Mouse (Mus musculus) embryonic fibroblast, embryonic 13.5 days (primary cell): ENCODE measurements around the gene Polr1b. TPM values are rescaled to one million over a fixed set of nuclear protein-coding genes. Genes with fewer than 3 reads are reported as not detected.

Source experiments
- H3K27ac ChIP-seq: 2 replicates; pipeline ENCODE4 v1.5.1; 2012; ENCODE audit warnings: low read length, control low read depth, inconsistent platforms; ENCODE audit not compliant: insufficient read depth
- H3K4me1 ChIP-seq: 2 replicates; pipeline ENCODE4 v1.6.1; 2011; ENCODE audit warnings: low read length; ENCODE audit not compliant: control insufficient read depth, insufficient read depth
- H3K4me3 ChIP-seq: 2 replicates; pipeline ENCODE4 v1.5.1; 2011; ENCODE audit warnings: mild to moderate bottlenecking, control low read depth, low read length; ENCODE audit not compliant: insufficient read depth
- CTCF ChIP-seq: IDR thresholded peaks from 2 replicates; pipeline ENCODE4 v1.5.1; 2011; ENCODE audit warnings: mild to moderate bottlenecking, control low read depth, low read length, moderate library complexity, borderline replicate concordance; ENCODE audit not compliant: insufficient read depth
- POLR2A ChIP-seq: IDR thresholded peaks from 2 replicates; pipeline ENCODE4 v1.6.1; 2011; ENCODE audit warnings: low read depth, mild to moderate bottlenecking, control low read depth, low read length, moderate library complexity
- polyA plus RNA-seq: library from polyadenylated mRNA; stranded (reverse); fragments of >200 nt; gene quantifications from 2 replicates; pipeline ENCODE4 v1.2.4, GENCODE M21; 2011; ENCODE audit warnings: low read depth; ENCODE audit not compliant: missing spikeins, insufficient read length

The Polr1b gene
- polyA plus RNA-seq, 1 experiment = 16.0 TPM

DNA sequence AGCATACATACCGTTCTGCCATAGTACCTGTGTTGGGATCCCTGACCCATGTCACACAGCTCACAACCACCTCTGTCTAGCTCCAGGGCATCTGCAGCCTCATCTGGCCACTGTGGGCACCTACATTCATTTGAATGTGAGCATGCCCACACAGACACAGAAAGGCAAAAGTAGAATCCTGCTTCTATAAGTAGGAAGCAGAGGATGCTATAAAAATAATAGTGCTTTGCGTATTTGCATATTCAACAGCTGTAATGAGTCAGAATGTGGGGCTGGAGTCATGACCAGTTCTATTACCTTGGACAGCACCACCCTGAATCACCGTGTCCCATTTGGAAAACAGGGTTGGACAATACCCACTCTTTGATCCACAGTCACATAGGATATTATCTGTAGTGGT is 30.5 kb upstream of the Polr1b start:
- H3K27ac ChIP-seq = no peak overlapping the region
- H3K4me3 ChIP-seq = no peak overlapping the region
- no peaks in the 10 kb centered on the region; the same call in 1 of the 2 replicates for H3K4me1 ChIP-seq
- TF ChIP-seq CTCF (no peak), POLR2A (no peak)

DNA sequence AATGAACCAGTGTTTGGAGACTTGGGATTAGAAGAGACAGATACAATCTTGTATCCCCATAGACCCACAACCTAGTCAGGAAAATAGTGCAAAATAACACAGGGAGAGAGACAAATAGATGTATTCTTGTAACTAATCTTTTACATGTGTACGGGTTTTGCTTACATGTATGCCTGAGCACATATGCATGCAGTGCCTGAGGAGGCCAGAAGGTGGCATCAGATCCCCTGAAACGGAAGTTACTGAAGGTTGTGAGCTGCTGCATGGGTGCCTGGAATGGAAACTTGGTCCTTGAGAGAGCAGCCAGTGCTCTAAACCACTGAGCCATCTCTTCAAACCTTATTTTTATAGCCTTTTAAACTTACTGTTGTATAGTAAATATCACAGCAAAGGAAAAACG is 22.5 kb upstream of the Polr1b start:
- no peaks in the 10 kb centered on the region for H3K4me1 ChIP-seq
- no peak overlapping the region for H3K27ac ChIP-seq
- H3K4me3 ChIP-seq = no peak overlapping the region
- TF ChIP-seq CTCF = peak; percentile 34; the same call in 1 of the 2 replicates
- TF ChIP-seq POLR2A = no peak

- no peaks in the 10 kb centered on the region for H3K4me1 ChIP-seq
- no peak overlapping the region for H3K4me3 ChIP-seq
- H3K27ac ChIP-seq = no peak overlapping the region
- TF ChIP-seq CTCF = no peak
- no peak for TF ChIP-seq POLR2A
These were observed 21.6 kb upstream of the Polr1b start for GRCm38 (mm10) chr2:129079194-129079593.

DNA sequence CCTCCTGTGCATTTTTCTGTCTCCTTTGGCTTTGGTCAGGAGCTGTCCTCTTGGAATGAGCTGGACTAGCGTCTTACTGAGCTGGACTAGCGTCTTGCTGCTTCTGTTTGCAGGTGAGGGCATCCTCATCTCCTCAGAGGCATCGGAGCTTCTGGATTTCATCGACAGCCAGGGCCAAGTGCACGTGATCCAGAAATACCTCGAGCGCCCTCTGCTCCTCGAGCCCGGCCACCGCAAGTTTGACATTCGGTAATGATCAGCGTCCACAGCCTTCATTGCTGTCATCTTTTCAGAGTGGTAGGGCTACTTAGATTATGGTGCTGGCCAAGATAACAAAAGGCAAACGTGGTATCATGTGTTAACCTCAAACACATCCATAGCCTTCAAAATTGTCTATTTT is 19.7 kb upstream of the Polr1b start:
- TF ChIP-seq CTCF (no peak), POLR2A (no peak)
- H3K27ac ChIP-seq = no peak overlapping the region
- H3K4me1 ChIP-seq = no peaks in the 10 kb centered on the region
- H3K4me3 ChIP-seq = no peak overlapping the region

DNA sequence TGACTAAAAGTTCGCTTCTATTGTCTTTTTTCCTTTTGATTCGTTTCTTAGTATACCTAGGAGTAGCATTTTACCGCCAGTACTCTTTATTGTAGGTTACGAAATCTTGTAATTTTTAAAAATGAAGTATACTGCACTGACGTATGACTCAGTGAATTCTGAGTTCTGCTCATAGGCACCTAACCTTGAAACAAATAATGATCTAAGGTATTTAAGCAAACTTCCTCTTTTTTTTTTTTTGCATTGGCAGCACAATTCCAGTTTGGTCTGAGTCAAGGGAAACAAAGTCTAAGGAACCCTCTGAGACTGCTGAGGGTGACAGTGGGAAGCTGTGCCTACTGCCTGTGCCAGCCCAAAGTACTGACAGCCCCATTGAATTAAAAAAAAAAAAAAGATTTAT is 17.3 kb upstream of the Polr1b start:
- H3K4me1 ChIP-seq = no peaks in the 10 kb centered on the region

DNA sequence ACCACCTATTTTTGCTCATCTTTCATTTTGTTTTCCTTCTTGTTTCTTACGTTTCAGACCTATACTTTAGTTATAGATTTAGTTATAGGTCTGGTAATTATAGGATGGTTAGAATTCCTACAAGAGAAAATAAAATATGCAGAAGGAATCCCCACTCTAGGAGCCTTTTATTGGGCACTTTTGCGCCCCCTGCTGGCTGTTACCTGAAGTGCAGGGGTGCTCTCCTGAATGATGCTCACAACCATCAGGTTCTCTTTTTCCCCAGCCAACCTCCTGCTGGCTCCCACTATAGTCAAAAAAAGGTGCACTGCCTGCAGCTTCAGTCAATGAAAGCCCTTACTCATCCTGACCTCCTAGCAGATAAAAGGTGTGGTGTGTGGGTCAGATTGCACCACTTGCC is 15.8 kb upstream of the Polr1b start:
- peak; percentile 41; the same call in 1 of the 2 replicates for TF ChIP-seq CTCF
- TF ChIP-seq POLR2A = no peak
- no peak overlapping the region for H3K27ac ChIP-seq
- no peak overlapping the region for H3K4me3 ChIP-seq
- H3K4me1 ChIP-seq = no peaks in the 10 kb centered on the region

More for the DNA sequence above, 17.3 kb upstream of the Polr1b start:
- TF ChIP-seq CTCF (no peak), POLR2A (no peak)
- Histone ChIP-seq H3K4me3 (no peak overlapping the region), H3K27ac (no peak overlapping the region)

- Histone ChIP-seq H3K27ac (no peak overlapping the region), H3K4me3 (no peak overlapping the region), H3K4me1 (no peaks in the 10 kb centered on the region)
- TF ChIP-seq POLR2A (no peak), CTCF (no peak)
These were observed 13.3 kb upstream of the Polr1b start for GRCm38 (mm10) chr2:129087520-129087919.

GRCm38 (mm10) chr2:129090370-129090769 is 10.4 kb upstream of the Polr1b start:
- H3K4me1 ChIP-seq = no peaks in the 10 kb centered on the region
- no peak overlapping the region for H3K27ac ChIP-seq
- TF ChIP-seq CTCF (no peak), POLR2A (no peak)
- H3K4me3 ChIP-seq = no peak overlapping the region

DNA sequence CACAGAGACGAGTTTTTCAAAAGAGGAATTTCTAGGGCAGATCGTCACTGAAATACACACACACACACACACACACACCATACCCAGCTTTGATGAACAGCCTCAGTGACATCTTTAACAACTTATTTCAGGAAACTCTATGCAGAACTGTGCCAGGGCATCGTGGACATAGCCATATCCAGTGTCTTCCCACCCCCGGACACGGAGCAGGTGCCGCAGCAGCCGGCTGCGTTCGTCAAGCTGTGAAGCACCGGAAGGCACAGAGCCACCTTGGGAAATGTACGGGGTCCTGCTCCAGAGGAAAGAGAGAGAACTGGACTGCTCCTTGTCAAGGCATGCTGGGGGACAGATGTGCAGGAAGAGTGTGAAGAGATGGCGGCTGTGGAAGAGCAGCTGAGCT is 8.0 kb upstream of the Polr1b start:
- no peak overlapping the region for H3K4me3 ChIP-seq
- no peaks in the 10 kb centered on the region for H3K4me1 ChIP-seq
- no peak overlapping the region for H3K27ac ChIP-seq
- TF ChIP-seq POLR2A (no peak), CTCF (no peak)

DNA sequence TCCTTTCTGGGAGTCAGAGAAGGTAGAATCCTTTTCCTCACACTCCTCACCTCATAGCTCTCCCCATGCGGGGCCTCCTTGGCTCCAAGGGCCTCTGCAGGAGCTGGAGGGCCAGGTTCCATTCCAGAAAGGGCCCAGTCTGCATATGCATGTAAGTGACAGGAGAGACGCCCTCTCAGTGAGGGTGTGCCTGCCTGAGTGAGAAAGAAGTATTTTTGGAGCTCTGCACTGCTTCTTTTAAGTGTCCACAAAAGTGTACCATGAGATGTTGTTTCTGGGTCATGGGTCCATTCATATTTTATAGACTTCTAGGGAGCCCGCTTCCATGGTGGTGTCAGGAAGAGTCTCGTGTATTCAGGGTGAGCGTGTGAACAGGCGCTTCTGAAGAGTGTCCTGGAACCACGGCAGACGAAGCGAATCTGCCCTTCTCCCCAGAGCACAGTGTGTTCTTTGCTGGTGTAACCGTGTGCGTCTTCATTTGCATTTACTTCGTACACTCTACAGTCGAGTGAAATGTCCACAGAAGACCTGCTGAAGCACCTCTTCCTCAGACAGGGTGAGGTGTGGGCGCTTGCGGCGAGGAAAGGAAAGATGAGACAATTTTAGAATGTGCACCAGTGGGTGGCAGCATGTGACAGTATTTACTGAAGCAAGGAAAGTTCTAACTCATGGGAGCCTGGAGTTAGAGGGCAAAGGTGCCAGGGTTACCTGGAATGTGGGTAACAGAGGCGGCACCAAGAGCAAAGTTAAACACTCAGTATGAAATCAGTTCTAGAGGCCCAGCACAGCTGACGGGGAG is 6.7 kb upstream of the Polr1b start:
- TF ChIP-seq CTCF (no peak), POLR2A (no peak)
- Histone ChIP-seq H3K4me3 (no peak overlapping the region), H3K4me1 (no peaks in the 10 kb centered on the region), H3K27ac (no peak overlapping the region)
